Mouse (Mus musculus): ENCODE results near the gene Ccdc153.

Gene Ccdc153

DNA sequence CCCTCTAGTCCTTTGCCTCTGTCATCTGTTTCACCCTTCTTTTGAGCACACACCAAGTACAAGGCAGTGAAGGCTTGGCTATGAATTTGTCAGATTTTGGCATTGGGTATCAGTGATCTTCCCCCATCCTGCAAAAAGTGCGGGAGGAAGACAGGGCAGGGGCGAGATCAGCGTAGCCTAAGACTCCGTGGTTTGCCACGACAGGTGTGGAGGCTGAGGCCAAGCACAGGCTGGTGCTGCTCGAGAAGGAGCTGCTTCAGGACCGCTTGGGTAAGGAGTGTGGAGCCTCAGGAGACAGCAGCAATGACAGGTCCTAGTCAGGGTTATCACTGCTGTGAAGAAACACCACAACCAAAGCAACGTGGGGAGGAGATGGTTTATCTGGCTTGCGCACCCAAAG lies 942 bp downstream of the Ccdc153 start:
- no peak for DNase-seq

DNA sequence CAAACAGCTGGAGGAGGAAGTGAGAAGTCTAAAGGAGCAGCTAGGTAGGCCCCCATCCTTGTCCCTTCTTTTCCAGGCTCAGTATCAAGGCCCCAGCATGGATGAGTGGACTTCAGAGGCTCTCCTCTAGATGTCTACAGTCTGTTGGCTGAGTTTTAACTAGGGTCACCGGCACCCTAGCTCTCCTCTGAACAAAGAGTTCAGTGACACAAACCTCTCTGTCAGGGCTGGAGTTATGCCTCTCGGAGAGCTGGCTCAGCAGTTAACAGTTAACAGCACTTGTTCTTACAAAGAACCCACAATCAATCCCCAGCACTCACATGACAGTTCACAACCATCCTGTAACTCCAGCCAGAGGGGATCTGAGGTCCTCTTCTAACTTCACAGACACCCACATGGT lies 3.1 kb downstream of the Ccdc153 start:
- peak; percentile 55 to 76 for DNase-seq

DNA sequence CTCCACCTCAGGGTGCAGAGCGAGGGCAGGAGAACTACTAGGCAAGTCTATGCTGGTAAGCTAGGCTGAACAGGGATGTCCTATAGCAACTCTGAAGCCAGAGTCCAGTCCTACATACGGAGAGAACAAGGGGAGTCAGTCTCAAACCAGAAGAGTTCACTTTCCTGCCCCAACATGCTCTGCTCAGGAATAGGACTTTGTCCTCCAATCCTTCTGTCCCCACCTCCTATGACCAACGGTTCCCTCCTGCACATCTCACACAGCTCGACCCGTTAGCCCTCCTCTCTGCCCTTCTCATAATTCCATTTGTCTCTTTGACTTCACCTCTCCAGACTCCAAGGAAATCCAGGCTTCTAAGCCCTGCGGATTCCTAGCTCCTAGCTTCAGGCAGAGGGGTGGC lies 7.4 kb downstream of the Ccdc153 start:
- DNase-seq: peak; percentile 27 to 43

DNA sequence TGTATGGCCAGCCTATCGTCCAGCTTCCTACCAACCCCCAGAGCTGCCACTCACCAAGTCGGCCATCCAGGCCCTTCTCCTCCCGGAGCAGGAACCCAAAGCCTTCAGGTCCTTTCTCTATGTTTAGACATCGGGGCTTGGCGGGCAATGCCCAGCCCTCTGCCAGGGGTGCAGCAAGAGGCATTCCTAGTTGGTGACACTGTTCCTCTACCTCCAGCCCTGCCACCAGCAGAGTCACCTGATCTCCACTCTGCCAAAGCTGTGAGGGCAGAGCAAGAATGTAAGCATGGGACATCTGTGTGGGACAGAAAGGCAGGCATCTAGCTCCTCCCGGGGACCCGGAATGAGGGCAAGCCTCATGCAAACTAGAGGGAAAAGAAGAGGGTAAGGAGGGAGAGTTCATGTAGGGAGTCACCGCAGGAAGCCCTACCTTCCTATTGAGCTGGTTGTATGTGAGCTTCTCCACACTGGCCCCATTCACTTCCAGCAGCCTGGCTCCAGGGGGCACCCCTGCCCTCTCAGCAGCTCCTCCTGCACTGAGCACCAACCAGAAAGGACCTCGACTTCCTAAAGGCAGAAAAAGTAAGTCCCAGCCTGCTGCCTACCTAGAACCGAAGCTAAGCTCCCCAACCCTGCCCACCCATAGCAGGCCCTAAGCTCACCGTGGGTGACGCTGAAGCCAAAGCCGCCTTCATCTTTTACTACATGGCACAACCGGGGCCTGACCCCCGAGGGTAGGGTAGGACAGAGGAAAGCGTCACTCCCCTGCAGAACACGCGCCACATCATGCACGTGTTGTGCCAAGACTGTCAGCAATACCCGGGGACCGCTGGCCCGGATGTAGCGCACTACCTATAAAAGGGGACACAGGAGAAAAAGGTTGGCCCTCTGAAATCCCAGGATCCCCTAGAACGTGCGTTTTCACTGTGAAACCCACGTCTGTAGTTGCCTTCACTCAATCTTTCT lies 9.0 kb downstream of the Ccdc153 start:
- peak; percentile 83 to 86 for DNase-seq

DNA sequence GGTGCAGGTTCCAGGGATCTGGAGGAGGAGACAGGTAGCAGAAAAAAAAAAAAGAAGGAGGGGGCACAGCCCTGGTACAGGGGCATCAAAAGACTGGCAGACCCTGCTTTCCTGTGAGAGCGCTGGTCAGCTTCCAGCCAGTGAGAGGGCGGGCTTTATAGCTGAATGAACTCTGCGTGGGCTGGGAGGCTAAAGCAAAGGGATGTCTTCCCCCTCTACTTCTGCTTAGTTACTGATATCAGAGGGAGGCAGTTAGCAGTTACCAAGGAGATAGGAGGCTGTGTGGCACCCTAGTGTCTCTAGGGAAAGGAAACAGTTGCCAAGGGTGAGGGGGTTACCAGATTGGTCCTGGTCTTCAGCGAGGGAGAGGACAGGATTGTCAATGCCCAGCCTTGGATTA lies 10.0 kb downstream of the Ccdc153 start:
- peak in 1 of 2 experiments; percentile 31 for DNase-seq

DNA sequence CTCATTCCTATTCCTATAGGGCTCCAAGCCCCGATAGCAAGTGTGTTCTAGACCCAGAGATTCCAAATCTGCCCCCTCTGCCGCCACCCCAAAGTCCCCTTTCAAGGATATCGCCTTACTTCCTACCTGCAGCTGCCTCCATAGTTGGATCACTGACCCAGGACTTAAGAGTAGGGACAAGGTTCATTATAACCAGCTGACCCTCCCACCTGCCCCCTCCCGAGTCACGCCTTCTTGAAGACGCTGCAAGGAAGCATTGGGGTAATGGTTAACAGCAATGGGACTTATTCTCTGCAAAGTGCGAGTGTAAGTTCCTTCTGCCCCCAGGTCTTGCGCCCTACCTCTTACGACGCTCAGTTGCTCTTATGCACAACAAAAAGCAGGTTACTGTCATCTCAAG lies 10.8 kb downstream of the Ccdc153 start, which contains the start of gene Pdzd3:
Gene Pdzd3, minus strand, starts transcription at position 158 of the 400 bp plus-strand sequence.
- DNase-seq: peak; percentile 82 to 92

DNA sequence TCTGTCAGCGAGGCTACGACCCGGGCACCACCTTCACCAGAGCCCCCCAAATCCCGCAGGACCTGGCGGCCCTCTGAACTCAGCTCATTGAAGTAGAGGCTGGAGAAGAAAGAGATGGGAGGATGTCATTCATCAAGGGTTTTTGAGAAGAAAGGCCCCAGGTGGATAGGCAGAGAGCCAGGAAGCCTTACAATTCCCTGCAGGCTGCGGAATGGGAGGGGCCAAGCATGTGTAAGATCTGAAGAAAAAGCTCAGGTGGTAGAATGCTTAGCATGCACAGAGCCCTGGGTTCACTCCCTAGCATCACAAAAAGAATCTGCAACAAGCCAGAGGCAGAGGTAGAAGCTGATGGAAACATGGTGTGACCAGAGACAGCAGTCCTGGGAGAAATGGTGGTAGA lies 13.0 kb downstream of the Ccdc153 start:
- no peak for DNase-seq

DNA sequence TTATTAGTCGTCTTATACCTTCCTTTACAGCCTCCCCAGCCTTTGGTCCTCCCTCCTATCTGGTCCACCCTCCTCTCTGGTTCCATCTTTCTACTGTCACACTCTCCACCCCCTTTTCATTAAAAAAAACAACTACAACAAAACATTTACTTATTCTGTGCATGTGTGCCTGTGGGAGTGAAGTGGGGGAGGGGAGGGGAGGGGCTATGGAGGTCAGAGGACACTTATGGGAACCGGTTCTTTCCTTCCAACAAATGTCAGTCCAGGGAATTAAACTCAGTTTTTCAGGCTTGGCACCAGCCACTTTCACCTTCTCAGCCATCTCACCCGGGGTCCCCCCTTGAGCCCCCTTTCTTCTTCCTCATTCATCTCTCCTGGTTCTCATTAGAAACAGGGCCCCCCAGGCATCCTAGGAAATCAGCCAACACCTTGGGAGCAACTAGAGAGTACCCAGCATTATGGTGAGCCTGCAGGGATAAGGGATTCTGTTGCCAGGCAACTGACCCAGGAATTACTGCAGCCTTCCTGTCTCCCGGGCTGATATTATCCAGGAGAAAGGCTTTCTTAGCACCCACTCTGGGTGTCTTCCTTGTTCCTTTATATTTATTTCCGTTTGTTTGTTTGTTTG lies 14.1 kb downstream of the Ccdc153 start:
- DNase-seq: no peak

DNA sequence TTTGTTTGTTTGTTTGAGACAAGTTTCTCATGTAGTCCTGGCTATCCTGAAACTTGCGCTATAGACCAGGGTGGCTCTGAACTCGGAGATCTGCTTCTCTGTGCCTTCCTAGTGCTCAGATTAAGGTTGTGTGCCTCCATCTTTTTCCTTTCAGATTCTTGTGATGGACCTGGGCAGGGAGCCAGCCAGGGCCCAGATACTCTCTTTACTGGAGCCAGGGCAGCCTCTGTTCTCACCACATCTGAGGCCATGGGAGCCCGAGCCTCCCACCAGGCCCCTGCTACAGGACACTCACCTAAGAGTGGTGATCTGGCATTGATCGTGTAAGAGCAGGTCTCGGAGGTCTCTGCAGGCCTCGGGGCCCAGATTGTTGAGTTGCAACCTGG lies 14.7 kb downstream of the Ccdc153 start:
- no peak for DNase-seq

DNA sequence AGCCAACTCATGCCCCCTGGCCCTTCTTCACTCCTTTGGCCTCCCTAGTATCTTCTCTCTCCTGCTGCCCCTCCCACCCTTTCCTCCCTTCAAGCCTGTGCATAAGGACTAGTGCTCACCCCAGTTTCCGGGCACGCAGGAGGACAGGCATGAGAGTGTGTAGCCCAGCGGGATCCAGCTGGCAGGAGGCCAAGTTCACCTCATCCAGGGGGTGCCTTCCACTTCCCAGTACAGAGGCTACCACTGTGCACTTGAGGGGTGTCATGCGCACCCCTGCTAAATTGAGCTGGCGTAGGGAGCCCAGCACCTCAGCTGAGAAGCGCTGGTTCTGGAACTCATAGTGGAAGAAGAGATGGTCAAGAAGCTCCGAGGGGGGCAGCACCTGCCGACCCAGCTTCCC lies 15.7 kb downstream of the Ccdc153 start:
- peak in 1 of 2 experiments; percentile 25 for DNase-seq

DNA sequence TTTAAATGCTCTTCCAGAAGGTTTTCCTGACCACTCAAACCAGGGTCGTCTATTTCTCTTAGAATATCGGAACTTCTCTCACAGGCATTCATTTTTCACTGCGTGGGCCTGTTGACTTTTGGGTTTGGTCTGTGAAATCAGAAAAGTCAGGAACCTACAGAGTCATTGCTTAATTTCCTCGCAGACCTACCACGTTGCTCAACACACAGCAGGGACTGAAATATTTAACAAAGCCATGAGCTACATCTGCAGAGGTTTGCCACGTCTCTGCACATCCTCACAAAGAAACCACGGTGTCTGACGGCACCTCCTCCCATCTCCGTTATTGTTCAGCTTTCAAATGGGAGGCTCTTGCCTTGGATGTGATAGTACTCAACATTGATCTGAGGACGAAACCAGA lies 18.5 kb downstream of the Ccdc153 start:
- DNase-seq: no peak

DNA sequence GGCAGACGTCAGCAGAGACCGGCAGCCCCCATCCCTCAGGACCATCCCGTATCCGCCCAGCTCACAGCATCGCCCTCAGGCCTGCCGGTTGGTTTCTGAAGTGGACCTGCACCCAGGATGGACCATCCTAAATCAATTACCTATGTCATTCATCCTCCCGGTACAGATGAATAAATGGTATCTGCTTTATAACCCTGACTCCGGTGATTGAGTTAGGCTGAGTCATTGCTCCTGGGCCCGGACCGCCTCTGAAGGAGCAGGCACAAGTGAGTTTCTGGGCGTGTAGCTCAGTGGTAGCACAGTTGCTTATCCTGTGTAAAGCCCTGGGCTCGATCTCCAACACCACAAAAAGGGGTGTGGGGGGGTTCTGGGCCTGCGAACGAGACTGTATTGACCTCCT lies 20.9 kb downstream of the Ccdc153 start:
- no peak for DNase-seq

DNA sequence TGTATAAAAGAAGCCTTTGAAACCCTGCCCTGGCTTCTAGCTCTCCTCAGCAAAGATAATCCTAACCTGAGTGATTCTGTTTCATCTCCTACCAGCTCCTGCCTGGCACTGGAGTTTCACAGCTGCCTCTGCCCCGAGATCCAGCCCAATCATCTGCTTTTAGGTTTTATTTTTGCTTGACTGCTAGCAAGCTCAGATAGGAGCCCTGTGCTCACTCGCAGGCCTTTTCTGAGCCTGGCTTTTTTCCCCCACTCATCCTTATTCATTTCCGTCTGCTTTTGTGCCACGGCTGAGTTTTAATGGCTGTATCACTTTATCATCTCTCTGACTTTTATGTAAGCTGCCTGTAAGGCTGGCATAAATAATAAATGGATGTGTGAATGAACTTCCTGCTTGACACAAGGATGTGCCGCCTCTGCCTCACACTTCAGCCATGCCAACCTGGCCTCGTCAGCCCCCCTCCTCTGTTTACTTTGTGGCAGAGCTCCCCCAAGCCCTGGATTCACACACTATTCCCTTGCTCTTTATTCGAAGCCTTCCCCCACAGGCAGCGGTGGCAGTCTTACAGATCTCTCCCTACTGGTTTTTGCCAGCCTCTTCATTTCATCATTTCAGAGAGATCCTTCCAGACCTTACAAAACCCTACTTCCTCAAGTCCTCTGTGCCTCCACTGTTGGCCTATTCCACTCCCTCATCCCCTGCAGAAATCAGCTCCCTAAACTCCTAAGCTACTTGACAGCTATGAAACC lies 26.2 kb downstream of the Ccdc153 start:
- no peak for DNase-seq

DNA sequence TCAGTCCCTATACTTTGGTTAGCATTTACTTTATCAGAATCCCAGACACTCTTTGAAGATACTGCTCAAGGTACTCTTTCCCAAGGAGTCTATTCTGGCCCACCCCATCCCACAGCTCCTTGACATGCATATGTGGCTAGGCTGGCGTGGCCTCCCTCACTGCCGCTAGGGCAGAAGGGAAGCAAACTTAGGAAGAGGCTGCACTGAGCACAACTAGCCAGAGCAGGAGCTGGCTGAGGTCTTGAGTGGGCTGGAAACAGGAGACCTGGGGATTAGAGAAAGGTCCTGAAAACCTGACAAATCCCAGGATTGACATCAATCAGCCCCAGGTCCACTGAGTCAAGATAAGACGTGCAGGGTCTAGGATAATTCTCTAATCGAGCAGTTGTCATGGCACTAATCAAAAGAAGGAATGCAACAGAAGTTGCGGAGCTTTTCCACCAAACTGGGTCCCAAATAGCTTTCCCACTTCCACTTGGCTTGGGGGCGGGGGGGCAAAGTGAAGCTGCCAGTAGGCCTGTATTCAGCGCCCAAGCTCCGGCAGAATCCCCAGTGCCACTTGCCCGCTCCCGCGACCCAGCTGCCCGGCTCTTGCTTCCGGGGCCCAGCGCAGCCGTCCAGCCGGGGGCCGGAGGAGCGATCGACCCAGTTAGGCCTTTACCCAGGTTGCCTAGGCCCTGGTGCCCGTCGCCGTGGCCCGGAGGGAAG lies 27.0 kb downstream of the Ccdc153 start:
- peak; percentile 43 to 55 for DNase-seq

DNA sequence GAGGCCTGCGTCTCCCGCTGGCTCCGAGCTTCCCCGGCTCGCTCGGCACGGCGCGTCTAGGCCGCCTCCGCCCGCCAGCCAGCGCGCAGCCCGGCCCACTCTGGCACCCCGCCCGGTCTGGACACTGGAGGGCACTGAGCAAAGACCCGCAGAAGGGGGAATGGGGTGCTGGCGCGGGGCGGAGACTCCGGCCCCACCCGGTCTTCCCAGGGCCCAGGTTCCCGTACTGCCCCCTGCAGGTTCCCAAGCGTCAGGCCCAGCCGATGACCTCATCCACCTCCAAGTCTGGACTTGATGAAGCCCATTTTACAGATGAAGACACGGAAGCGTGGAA lies 27.5 kb downstream of the Ccdc153 start:
- peak; percentile 95 to 99 for DNase-seq

DNA sequence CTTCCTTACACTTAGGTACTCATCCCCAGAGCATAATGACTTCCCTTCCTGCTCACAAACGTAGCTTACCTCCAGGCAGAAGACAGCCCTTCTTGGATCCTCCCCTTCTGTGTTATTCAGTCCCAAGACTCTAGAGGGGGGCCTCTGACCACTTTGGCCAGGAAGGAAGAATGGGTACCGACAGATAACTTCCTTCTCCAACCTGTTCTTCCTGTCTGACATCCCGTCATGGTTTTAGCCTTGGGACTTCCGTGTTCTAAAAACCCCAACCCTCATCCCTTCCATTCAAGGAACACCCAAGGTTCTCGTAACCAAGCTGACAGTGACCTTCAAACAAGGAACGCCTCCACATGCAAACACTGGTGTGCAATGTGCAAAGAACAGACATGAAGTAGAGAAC lies 28.0 kb downstream of the Ccdc153 start, which contains the start of gene Nlrx1:
Gene Nlrx1, minus strand, starts transcription at position 168 of the 400 bp plus-strand sequence.
- peak in 1 of 2 experiments; percentile 14 for DNase-seq

DNA sequence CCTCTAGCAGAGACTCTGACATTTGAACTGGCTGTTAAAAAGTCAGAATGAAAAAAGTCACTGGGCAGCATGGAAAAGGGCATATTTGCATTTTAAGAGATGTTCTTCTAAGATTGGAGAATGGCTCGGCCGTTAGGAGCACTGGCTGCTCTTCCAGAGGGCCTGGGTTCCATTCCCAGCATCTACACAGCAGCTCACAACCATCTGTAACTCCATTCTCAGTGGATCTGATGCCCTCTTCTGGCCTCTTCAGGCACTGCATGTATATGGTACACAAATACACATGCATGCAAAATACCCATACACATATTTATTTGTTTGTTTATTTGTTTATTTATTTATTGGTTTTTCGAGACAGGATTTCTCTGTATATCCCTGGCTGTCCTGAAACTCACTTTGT lies 28.6 kb downstream of the Ccdc153 start:
- DNase-seq: peak; percentile 39 to 74

DNA sequence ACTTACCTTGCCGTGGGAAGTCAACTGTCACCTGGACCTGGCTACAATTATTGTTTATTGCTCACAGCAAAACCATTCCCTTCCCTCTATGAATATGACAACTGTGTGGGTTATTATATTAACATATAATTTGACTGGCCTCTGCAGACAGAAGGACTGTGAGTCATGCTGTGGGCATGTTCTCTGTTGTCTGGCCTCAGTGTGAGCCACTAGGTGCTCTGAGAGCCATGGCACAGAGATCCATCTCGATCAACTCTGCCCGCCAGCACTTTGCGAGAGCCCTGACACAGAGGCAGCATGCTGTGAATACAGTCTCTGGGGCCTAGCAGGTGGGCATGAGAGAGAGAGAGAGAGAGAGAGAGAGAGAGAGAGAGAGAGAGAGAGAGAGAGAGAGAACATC lies 29.5 kb downstream of the Ccdc153 start:
- DNase-seq: no peak

DNA sequence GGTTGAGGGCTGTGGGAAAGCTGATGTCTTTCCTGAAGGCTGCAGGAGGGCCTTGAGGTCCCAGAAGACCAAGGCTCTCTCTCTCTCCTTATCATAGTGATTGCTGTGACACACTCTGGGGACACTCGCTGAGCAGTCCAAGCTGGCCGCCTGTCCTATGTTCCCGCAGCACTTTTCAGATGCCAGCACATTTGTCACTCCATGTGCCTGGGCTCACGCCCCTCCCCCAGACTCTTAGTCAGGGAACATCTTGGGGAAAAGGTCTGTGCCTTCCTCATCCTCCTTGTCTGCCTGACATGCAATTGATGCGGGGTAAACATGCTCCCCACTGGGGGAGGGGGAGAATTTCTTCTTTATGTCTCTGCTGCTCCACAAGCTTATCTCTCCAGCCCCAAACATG lies 42.7 kb downstream of the Ccdc153 start:
- no peak for DNase-seq

DNA sequence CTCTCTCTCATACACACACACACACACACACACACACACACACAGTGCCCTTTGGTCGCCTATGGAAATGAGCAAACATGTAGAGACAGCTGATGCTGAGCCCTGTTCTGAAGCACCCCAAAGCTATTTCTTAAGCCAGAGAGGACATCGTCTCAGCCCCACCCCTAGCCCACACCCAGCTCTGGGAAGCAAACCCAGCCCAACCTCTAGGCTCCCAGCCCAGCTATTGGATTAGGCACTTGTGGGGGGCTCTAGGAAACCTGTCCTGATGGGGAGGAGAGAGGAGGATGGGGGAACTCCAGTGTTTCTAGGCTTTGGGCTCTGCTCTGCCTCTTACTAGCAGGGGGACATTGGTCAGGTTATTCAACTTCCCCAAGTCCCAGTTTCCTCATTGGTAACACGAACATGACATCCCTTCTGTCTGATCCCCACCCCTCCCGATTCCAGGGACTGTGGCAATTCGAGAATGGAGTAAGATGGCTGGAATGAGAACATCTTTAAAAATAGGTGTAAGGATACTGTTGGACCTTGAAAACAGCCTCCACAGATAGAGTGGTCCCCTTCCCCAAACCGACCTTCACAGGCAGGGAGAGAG lies 45.9 kb downstream of the Ccdc153 start:
- no peak for DNase-seq

DNA sequence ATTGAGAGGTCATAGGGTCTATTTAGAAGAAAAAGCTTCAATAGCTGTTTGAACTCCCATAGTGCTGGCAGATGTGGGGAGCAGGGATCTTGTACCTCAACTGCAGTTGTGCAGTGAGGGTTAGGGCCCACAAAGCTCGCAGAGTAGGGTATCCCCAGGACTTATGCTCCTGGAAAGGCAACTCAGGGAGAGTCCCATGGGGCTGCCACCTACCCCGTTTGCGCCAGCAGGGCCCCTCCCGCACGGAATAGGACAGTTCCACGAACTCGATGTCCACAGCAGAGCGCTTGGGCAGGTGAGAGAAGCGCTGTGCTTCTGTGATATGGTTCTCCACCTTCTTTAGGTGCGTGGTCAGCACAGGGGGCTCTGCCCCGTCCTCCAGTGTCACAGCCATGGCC lies 46.5 kb downstream of the Ccdc153 start:
- DNase-seq: no peak

DNA sequence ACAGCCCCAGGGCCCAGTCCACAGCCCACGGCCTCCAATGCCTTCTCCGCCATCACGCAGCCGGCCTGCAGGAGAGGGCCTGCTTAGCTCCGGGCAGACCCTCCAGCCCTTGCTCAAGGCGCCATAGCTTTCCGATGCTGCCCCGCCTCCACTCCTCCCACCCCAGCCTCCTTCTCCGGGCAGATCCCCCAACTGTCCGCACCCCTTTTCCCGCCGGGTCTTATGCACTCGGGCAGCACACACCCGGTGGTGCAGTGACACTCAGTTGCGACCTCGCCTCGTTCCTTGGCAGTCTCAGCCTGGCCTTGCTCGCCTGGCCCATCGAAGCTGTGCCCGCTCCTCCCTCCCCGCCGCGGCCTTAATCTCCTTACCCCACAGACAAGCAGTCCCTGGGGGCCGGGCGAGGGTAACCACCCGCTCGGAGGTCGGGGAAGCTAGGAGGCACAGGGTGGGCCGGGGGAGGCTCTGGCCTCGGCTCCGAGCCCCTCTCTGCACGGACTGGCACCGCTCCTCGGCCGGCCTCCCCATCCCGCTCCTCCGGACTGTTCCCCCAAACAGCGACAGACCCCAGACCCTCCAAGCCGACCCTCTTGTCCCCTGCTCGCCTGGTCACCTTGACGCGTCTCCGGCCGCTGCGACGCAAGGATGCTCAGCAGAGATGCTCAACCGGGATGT lies 47.1 kb downstream of the Ccdc153 start:
- DNase-seq: no peak
